Mouse (Mus musculus) hindbrain, postnatal 0 days (tissue): ENCODE measurements around the gene Actn1. TPM values are rescaled to one million over a fixed set of nuclear protein-coding genes. Genes with fewer than 3 reads are reported as not detected.
A peak's percentile ranks its signal among the peaks of the same experiment; 100 is the strongest.

Experiments
- ATAC-seq: fragments of 200-750 bp; cut with Nextera tagmentation; 2 replicates; pipeline ENCODE4 v1.8.0; 2017; ENCODE audit warnings: mild to moderate bottlenecking, moderate TSS enrichment, moderate library complexity
- DNase-seq: peaks from one replicate; pipeline ENCODE4 v3.0.0-alpha.2; 2015; ENCODE audit warnings: low spot score
- H3K27ac ChIP-seq: fragments of 300-500 bp; sonication (generic); 2 replicates; pipeline ENCODE4 v1.5.1; 2014; ENCODE audit warnings: mild to moderate bottlenecking
- H3K27me3 ChIP-seq: fragments of 300-500 bp; sonication (generic); 2 replicates; pipeline ENCODE4 v1.6.1; 2014; ENCODE audit warnings: low read length, mixed read lengths; ENCODE audit not compliant: insufficient read depth
- H3K36me3 ChIP-seq: fragments of 300-500 bp; sonication (generic); 2 replicates; pipeline ENCODE4 v1.6.1; 2014; ENCODE audit warnings: low read length, mixed read lengths; ENCODE audit not compliant: insufficient read depth
- H3K4me1 ChIP-seq: fragments of 300-500 bp; sonication (generic); 2 replicates; pipeline ENCODE4 v1.6.1; 2014; ENCODE audit warnings: antibody characterized with exemption, low read length, mixed read lengths; ENCODE audit not compliant: insufficient read depth
- H3K4me2 ChIP-seq: fragments of 300-500 bp; sonication (generic); 2 replicates; pipeline ENCODE4 v1.6.1; 2014; ENCODE audit warnings: low read depth, mild to moderate bottlenecking, low read length, moderate library complexity, mixed read lengths
- H3K4me3 ChIP-seq: fragments of 300-500 bp; sonication (generic); 2 replicates; pipeline ENCODE4 v1.5.1; 2014; ENCODE audit warnings: low read length
- H3K9ac ChIP-seq: fragments of 300-500 bp; sonication (generic); replicated peaks from 2 replicates; pipeline ENCODE4 v1.6.1; 2014; ENCODE audit warnings: mild to moderate bottlenecking, low read length, moderate library complexity, mixed read lengths
- H3K9me3 ChIP-seq: fragments of 300-500 bp; sonication (generic); 2 replicates; pipeline ENCODE4 v1.6.1; 2016; ENCODE audit warnings: low read length, mixed read lengths
- CTCF ChIP-seq: IDR thresholded peaks from 2 replicates; pipeline ENCODE4 v1.5.1; 2016; ENCODE audit warnings: antibody characterized with exemption, control low read depth, low read depth
- WGBS: fragments of 180-500 bp; shearing (Covaris S2); extraction: QIAGEN DNeasy Blood & Tissue Kit; methylation state at CpG from one replicate; pipeline ENCODE4 v1.1.7; 2014; 5-methylcytosine and 5-hydroxymethylcytosine counted together
- polyA plus RNA-seq: library from polyadenylated mRNA; unstranded; fragments of >200 nt; fragmentation: Nextera tagmentation; extraction: Ambion mirVana; gene quantifications from 2 replicates; pipeline ENCODE4 v1.2.1, GENCODE M21; 2015
- total RNA-seq: library from RNA; depleted of rRNA; stranded (reverse); fragments of >200 nt; gene quantifications from 2 replicates; pipeline ENCODE4 v1.2.3, GENCODE M21; 2014; rRNA removed

Gene Actn1
- total and polyA plus RNA-seq, 2 experiments from 2014 or later: 7.4 to 18.3 TPM

DNA sequence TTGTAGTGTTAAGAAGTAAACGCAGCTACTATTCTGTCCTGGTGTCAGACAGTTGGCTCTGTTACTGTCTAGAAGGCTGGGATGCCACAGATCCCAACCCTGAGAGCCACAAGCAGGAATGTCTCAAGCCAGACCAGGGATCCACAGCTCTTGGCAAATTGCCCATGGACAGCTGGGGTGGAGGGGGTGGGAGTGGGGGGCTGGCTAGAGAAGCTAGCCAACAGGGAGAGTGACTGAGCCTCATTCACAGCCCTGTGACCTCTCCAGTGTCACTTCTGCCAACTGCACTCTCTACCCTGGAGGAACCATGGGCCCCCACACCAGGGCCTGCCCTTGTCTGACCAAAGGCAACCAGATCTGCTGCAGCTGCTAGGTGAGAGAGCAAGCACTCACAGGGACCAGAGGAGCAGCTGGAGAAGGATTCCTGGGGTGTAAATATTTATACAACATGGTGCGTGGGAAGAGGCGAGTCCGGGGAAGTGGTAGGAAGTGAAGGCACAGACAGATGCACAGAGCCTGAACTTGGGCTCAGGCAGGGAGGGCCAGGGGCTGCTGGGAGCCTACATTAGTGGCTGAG is 136.9 kb downstream of the Actn1 start:
- Histone ChIP-seq H3K4me1 (peaks cover 15% of the 10 kb centered on the region), H3K4me3 (no peak overlapping the region), H3K27ac (peak overlapping the region; percentile 29), H3K36me3 (no peaks in the 10 kb centered on the region), H3K27me3 (no peaks in the 10 kb centered on the region), H3K9ac (no peak overlapping the region), H3K9me3 (no peaks in the 10 kb centered on the region), H3K4me2 (no peak overlapping the region)
- WGBS: 20% methylated on average over 4 of the region's 4 CpGs
- no peak for TF ChIP-seq CTCF
- ATAC-seq (peak; percentile 81), DNase-seq (peak; percentile 72)

DNA sequence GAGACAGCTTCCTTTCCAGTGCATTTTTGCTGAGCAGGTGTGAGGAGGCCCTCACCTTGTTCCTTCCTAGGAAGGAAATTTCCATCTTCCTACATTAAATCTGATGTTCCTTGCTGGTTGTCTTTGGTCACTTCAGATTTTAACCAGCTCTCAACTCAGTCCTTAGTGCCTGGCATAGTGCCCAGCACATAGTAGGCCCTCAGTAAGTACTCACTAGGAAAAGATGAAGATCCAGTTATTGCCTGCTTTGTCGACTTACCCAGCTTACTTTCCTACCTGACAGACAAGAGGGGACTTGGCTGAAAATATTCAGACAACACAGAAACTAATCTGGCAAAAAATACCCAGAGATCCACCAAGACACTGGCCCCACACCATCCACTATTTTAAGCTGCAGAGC is 138.7 kb downstream of the Actn1 start:
- WGBS: 91% methylated on average over 1 of the region's 1 CpGs
- Histone ChIP-seq H3K4me3 (no peak overlapping the region), H3K9me3 (no peaks in the 10 kb centered on the region), H3K27ac (no peak overlapping the region), H3K4me2 (no peak overlapping the region), H3K27me3 (no peaks in the 10 kb centered on the region), H3K9ac (no peak overlapping the region), H3K4me1 (peaks cover 15% of the 10 kb centered on the region), H3K36me3 (no peaks in the 10 kb centered on the region)
- ATAC-seq (no peak), DNase-seq (no peak)
- TF ChIP-seq CTCF: no peak

DNA sequence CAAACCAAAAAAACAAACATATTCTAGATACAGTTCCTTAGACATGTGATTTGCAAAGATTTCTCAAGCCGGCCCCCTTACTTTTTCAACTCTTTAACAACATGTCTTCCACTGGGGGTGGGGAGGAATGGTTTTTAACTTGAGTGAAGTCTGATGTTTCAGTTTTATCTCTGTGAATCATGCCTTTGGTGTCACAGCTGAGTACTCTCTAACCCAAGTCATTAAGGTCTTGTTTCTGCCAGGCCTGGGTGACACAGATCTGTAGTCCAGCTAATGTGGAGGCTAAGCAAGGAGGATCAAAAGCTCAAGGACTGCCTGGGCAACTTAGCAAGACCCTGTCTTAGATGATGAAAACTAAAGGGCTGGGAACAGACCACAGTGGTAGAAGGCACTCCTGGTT is 141.6 kb downstream of the Actn1 start:
- TF ChIP-seq CTCF: no peak
- H3K27ac ChIP-seq: no peak overlapping the region
- no peak for ATAC-seq
- peaks cover 15% of the 10 kb centered on the region for H3K4me1 ChIP-seq
- no peak overlapping the region for H3K4me2 ChIP-seq
- H3K9ac ChIP-seq: no peak overlapping the region
- no peaks in the 10 kb centered on the region for H3K9me3 ChIP-seq
- no peaks in the 10 kb centered on the region for H3K27me3 ChIP-seq
- no peak for DNase-seq
- H3K4me3 ChIP-seq: no peak overlapping the region
- no peaks in the 10 kb centered on the region for H3K36me3 ChIP-seq
- 94% methylated on average over 1 of the region's 1 CpGs for WGBS

Other genes starting within 250 kb of the Actn1 start
- gene Zfp36l1, start 147.4 kb downstream of the Actn1 start, total RNA-seq: 61.8 and 69.5 TPM in 2 replicates
- 64.6 and 65.9 TPM in 2 replicates for gene Zfp36l1, start 147.4 kb downstream of the Actn1 start, polyA plus RNA-seq
- gene Dcaf5, start 176.2 kb upstream of the Actn1 start, total RNA-seq: 53.0 and 55.5 TPM in 2 replicates
- gene Dcaf5, start 176.2 kb upstream of the Actn1 start, polyA plus RNA-seq: 18.6 and 19.6 TPM in 2 replicates
- 25.2 and 30.6 TPM in 2 replicates for gene Exd2, start 202.7 kb upstream of the Actn1 start, total RNA-seq
- 26.3 and 29.9 TPM in 2 replicates for gene Exd2, start 202.7 kb upstream of the Actn1 start, polyA plus RNA-seq